Mouse (Mus musculus): Measurements from ENCODE around the gene Orc3. TPM values are rescaled to one million over a fixed set of nuclear protein-coding genes. Genes with fewer than 3 reads are reported as not detected.
A peak's percentile ranks its signal among the peaks of the same experiment; 100 is the strongest.

Gene Orc3
- polyA plus RNA-seq, 1 experiment from 2014 or later: 92.3 TPM

DNA sequence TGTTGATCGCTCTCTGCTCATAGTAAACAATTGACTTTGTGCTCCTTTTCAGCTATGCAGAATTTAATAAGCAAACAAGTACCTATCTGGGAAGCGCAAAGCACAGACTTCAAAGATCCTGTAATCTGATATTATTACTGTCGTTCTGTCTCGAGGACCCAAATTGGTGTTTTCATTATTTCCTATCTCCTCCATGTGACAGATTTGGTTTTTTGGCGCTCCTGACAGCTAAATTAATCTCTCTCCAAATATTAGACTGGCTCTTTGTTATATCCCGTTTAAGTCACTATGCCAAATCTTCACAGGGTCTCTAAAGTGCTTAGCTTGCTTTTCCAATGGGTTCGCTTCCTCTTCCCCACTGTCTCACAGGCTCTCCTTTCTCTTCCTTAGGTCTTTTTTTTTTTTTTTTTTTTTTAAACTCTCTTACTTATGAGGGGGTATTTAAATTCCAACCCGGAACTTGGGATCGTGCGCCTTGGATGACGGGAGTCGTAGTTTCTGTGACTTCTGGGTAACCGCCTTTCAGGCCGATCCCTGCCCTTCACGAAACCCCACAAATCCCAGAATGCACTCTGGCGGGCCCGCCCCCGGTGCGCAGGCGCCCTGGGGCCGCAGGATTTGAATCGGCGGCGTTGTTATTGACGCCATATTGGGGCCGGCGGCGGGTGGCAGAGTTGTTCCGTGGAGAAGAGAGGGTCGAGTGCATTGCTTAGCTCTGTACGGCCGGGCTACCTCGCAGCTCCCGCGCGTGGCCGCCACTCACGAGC lies 64.6 kb downstream of the Orc3 start:
- H3K27me3 ChIP-seq: no peaks in the 10 kb centered on the region
- 2% methylated on average over 35 of the region's 38 CpGs for WGBS
- H3K4me3 ChIP-seq (replicated peaks): peak overlapping the region; percentile 97
- ATAC-seq (replicated peaks; ENCODE audit: low FRiP score): peak; percentile 91
- H3K9ac ChIP-seq: peak overlapping the region; percentile 98
- peaks cover under 1% of the 10 kb centered on the region; the same call in 1 of the 2 replicates for H3K36me3 ChIP-seq
- H3K27ac ChIP-seq: peak overlapping the region; percentile 97
- H3K4me2 ChIP-seq: peak overlapping the region; percentile 63
- H3K9me3 ChIP-seq (replicated peaks): no peaks in the 10 kb centered on the region
- peaks cover 16% of the 10 kb centered on the region for H3K4me1 ChIP-seq

DNA sequence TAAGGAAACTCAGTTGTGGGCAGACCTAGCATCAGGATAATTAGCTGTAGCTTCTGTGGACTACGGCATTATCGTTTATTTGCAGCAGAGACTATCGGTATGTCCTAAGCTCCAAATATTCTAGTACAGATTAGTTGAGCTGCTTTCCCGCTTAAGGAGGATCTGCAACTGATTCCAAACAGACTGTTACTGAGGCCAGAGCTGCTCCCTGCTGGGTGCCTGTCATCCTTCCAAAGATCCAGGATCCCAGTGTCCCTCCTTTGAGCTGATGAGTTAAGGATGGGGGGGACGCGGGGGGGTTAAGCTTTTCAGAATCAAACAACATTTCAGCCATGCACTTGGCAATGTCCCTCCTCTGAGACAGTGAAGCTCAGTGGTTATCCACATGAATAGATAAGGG lies 84.8 kb downstream of the Orc3 start:
- Histone ChIP-seq H3K27ac (no peak overlapping the region), H3K4me1 (no peaks in the 10 kb centered on the region), H3K9ac (no peak overlapping the region), H3K4me3 (replicated peaks) (no peak overlapping the region), H3K27me3 (no peaks in the 10 kb centered on the region), H3K36me3 (no peaks in the 10 kb centered on the region), H3K9me3 (replicated peaks) (no peaks in the 10 kb centered on the region), H3K4me2 (no peak overlapping the region)
- no peak for ATAC-seq (replicated peaks; ENCODE audit: low FRiP score)
- WGBS: 90% methylated on average over 6 of the region's 6 CpGs

DNA sequence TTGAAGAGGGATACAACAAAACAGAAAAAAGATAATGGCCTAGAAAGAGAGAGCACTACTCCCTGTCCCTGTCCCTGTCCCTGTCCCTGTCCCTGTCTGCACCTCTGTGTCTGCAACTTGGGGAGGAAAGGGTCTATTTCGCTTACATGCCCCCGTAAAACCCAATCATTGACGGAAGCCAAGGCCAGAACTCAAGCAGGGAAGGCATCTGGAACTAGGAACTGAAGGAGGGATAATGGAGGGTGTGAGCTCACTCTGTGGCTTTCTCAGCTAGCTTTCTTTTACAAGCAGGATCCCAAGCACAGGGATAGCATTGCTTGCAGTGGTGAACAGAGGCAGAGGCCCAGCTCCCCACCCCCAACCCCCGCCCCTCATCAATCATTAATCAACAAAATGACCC lies 85.4 kb downstream of the Orc3 start:
- Histone ChIP-seq H3K9me3 (replicated peaks) (no peaks in the 10 kb centered on the region), H3K4me2 (no peak overlapping the region), H3K27ac (no peak overlapping the region), H3K4me1 (no peaks in the 10 kb centered on the region), H3K36me3 (no peaks in the 10 kb centered on the region), H3K4me3 (replicated peaks) (no peak overlapping the region), H3K9ac (no peak overlapping the region), H3K27me3 (no peaks in the 10 kb centered on the region)
- ATAC-seq (replicated peaks; ENCODE audit: low FRiP score): no peak
- WGBS: 64% methylated on average over 4 of the region's 4 CpGs

DNA sequence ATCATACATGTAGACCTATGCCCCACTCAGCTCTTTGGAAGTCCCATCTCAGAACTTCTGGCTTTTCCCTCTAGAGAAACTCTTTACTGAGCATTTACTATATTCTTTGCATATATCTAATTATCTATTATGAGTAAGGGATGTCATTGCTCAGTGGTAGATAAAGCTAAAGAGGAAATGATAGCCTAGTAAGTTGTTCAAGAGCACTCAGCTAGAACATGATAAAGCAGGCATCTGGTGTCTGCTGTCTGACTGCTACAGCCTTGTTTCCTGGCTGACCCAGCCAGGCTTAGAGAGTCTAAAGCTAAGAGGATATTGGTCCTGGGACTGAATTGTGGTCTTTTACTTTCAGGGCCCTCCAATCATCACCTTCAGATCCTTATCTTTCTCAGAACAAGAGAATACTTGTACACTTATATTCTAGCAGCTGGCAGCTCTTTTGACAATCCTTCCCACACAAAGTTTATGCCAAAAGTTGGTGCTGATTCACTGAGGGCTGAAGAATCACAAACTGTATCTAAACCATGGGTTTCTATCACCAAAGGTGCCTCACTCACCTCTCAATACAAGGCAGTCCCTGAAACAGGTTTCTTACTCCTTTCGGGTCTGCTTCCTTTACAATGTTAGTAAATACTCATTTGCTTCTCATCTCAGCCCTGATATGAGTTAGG lies 86.2 kb downstream of the Orc3 start:
- WGBS: 82% methylated on average over 1 of the region's 1 CpGs
- Histone ChIP-seq H3K4me2 (no peak overlapping the region), H3K27ac (no peak overlapping the region), H3K27me3 (no peaks in the 10 kb centered on the region), H3K4me1 (no peaks in the 10 kb centered on the region), H3K9ac (no peak overlapping the region), H3K36me3 (no peaks in the 10 kb centered on the region), H3K9me3 (replicated peaks) (no peaks in the 10 kb centered on the region), H3K4me3 (replicated peaks) (no peak overlapping the region)
- no peak for ATAC-seq (replicated peaks; ENCODE audit: low FRiP score)

DNA sequence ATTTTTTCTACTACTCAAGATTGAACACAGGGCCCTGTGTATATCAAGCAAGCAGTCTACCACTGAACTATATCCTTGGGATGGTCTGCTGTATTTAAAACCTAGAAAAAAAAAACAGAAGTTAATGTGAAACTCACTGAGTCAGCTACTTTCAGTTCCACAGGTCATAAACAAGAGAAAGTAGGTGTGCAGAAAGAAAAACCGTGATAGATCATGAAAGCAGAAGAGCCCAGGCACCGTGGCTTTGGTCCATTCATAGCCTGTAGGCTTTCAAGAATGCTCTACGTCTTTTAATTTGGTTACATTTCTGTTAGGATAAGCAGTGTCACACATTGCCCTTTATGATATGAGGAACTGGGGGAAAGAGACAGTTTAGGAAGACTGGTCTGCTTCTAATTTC lies 88.0 kb downstream of the Orc3 start:
- Histone ChIP-seq H3K9ac (no peak overlapping the region), H3K9me3 (replicated peaks) (no peaks in the 10 kb centered on the region), H3K4me3 (replicated peaks) (no peak overlapping the region), H3K4me2 (no peak overlapping the region), H3K27me3 (no peaks in the 10 kb centered on the region), H3K36me3 (no peaks in the 10 kb centered on the region), H3K4me1 (no peaks in the 10 kb centered on the region), H3K27ac (no peak overlapping the region)
- whole genome bisulfite sequencing: 88% methylated on average over 3 of the region's 3 CpGs
- no peak for ATAC-seq (replicated peaks; ENCODE audit: low FRiP score)

DNA sequence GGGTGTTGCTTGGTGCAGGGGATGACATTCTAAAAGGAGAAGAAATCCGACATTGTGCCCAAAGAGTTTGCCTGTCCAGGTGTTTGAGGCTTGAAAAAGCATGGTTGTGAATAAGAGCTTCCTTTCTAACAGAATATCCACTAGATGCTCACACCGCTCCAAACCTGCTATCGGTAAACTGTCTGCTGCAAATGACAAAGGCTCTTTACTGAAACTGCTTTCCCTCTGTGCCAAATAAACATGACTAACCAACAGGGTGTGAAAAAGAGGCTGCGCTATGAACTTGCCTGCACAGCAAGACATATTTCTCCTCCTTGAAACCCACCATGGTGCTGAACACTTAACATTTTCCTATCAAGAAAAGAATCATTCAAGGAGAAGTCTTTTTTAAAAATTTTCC lies 91.2 kb downstream of the Orc3 start:
- Histone ChIP-seq H3K27ac (no peak overlapping the region), H3K36me3 (no peaks in the 10 kb centered on the region), H3K9me3 (replicated peaks) (no peaks in the 10 kb centered on the region), H3K27me3 (no peaks in the 10 kb centered on the region), H3K4me1 (no peaks in the 10 kb centered on the region), H3K9ac (no peak overlapping the region), H3K4me3 (replicated peaks) (no peak overlapping the region), H3K4me2 (no peak overlapping the region)
- 92% methylated on average over 4 of the region's 4 CpGs for WGBS
- no peak for ATAC-seq (replicated peaks; ENCODE audit: low FRiP score)

DNA sequence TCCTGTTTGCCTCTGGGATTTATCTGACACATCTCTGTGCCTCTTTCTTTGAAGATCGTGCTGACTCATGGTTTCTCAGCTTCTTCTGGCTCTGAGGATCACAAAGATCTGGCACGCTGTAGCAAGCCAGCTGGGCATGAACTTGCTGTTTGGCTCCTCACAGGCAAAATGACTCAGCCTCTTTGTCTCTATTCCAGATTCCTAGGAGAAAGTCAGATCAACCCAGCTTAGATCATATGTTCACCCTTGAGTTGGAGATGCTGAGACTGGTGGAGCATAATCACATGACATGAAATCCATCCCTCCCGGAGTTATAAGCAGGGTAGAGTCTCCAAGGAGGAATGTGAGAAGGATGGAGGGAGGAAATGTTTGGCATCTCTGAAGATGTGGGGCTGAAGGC lies 91.9 kb downstream of the Orc3 start:
- Histone ChIP-seq H3K9me3 (replicated peaks) (no peaks in the 10 kb centered on the region), H3K36me3 (no peaks in the 10 kb centered on the region), H3K27me3 (no peaks in the 10 kb centered on the region), H3K4me2 (no peak overlapping the region), H3K9ac (no peak overlapping the region), H3K4me1 (no peaks in the 10 kb centered on the region), H3K27ac (no peak overlapping the region), H3K4me3 (replicated peaks) (no peak overlapping the region)
- no peak for ATAC-seq (replicated peaks; ENCODE audit: low FRiP score)
- 75% methylated on average over 3 of the region's 3 CpGs for WGBS

Other genes starting within 250 kb of the Orc3 start
- gene Akirin2, start 64.0 kb downstream of the Orc3 start, polyA plus RNA-seq (2015; fragmentation: Nextera tagmentation; extraction: Ambion mirVana): 59.3 and 65.1 TPM in 2 replicates
- gene Rars2, start within 50 bp of the Orc3 start, polyA plus RNA-seq (2015; fragmentation: Nextera tagmentation; extraction: Ambion mirVana): 71.5 and 76.0 TPM in 2 replicates
- 68.9 and 70.2 TPM in 2 replicates for gene Slc35a1, start 72.5 kb upstream of the Orc3 start, polyA plus RNA-seq (2015; fragmentation: Nextera tagmentation; extraction: Ambion mirVana)
- gene Cfap206, start 115.3 kb upstream of the Orc3 start, polyA plus RNA-seq (2015; fragmentation: Nextera tagmentation; extraction: Ambion mirVana): 0.91 and 1.3 TPM in 2 replicates
- gene Gm136, start 141.3 kb upstream of the Orc3 start, polyA plus RNA-seq (2015; fragmentation: Nextera tagmentation; extraction: Ambion mirVana): not detected in 2 replicates
- 44.6 and 49.2 TPM in 2 replicates for gene Smim8, start 163.5 kb upstream of the Orc3 start, polyA plus RNA-seq (2015; fragmentation: Nextera tagmentation; extraction: Ambion mirVana)

Data from kidney, embryonic 15.5 days (tissue).